Mouse (Mus musculus) cerebellum, postnatal 14 days (tissue): Measurements from ENCODE around the gene Cadps.

Experiments
- DNase-seq, 2 experiments: peaks; one replicate each; pipeline ENCODE4 v3.0.0; 2021; ENCODE audit warnings: mixed read lengths in 2 of 2

The Cadps gene

DNA sequence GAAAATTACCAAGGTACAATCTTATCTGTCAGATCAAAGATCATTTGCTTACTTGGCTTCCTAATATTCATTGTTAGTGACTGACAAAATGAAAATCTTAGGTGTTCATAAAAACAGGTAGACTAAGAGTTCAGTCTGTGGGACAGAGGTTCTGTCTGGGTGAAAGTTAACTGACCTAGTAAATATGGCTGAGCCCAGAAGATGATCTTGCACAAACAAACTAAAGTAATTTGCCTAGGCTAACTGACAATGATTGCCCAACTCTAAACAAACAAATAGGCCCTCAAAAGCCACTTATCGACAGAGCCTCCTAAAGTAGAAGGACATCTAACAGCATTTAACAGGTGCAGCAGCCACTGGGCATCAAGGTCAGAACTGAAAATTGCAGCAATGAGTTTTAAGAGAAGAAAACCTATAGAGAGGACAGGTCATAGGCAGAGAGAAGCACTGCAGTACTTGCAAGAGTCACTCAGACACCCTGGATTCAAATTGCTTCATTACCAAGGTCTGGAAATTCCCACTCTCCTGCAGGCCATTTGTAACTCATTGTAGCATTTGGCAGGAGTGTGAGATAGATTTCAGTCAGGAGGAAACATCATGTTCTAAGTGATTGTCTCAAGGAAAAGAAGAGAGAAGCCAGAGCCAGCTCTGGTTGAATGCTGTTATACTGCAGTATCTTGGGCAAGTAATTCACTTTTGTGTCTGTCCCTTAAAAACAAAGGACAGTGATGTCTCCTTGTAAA, 100.3 kb downstream of the Cadps start:
- no peak for DNase-seq

GRCm38 (mm10) chr14:12718766-12719165, 104.1 kb downstream of the Cadps start:
- no peak for DNase-seq

DNA sequence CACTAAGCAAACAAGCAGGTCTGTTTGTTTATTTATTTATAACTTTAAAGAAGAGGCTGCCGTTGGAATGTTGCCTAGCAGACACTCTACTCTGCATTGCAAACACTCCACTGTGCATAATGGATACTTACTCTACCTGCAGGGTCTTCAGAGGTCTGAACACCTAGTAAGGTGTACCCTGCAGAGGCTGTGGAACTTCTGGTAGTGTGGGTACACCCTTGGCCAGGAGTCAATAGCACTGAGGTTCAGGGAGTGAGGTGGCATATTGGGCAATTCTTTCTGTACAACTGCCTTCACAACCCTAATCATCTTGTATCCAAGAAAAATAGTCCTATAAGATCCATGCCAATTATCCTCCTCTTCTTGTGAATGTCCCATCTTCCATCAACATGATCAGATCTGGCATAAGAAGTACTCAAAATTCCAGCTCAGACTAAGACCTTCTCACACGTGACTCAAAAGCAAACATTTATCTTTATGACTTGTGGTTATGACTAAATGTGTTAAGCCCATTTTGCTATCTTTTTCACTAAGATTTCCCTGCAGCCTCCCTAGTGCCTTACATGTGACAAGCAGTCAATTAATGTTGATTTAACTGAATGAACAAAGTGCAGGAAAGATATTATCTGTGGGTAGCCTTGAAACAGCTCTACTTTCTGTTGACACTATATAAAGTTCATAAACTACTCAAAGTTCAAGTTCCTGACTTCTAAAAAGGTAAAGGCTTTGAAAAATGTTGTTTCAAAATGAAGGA, 106.8 kb downstream of the Cadps start:
- no peak for DNase-seq

DNA sequence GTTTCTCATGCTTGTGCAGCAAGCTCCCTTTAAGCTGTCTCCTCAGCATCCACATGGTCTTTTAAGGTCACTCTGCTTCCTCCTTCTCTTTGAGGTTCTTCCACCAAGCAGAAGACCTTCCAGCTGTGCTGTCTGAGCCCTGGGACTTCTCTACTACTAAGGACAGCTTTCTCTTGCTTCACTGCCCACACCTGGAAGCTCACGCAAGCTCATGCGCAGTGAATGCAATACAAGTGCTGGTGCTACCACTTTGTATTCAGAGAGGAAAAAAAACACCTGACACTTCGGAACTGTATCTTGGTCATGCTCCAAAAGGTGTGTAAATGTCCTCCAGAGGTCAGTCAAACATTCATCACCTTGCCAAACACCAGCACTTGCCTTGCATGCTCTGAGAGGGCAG, 115.5 kb downstream of the Cadps start:
- no peak for DNase-seq

- DNase-seq: peak; percentile 37 to 59
Observed at GRCm38 (mm10) chr14:12704461-12704860, 118.4 kb downstream of the Cadps start.

- no peak for DNase-seq
Observed at GRCm38 (mm10) chr14:12690201-12690600, 132.7 kb downstream of the Cadps start.

DNA sequence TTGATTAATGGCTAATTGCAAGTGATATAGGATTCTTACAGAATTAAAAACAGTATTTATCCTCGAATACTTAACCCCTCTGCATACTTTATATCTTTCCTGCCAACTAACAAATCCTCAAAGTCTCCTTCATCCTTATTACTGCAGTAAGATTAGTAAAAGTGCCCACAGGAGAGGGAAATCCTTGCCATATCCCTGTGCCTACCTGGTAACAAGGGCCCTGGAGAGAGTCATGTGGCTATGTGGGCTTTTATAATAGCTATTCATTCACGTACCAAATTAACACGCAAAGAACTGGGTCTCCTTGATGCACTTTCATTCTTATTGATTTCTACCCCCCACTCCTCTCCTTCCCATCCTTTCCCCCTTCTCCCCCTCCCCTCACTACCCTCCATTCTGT, 137.9 kb downstream of the Cadps start:
- DNase-seq: no peak

DNA sequence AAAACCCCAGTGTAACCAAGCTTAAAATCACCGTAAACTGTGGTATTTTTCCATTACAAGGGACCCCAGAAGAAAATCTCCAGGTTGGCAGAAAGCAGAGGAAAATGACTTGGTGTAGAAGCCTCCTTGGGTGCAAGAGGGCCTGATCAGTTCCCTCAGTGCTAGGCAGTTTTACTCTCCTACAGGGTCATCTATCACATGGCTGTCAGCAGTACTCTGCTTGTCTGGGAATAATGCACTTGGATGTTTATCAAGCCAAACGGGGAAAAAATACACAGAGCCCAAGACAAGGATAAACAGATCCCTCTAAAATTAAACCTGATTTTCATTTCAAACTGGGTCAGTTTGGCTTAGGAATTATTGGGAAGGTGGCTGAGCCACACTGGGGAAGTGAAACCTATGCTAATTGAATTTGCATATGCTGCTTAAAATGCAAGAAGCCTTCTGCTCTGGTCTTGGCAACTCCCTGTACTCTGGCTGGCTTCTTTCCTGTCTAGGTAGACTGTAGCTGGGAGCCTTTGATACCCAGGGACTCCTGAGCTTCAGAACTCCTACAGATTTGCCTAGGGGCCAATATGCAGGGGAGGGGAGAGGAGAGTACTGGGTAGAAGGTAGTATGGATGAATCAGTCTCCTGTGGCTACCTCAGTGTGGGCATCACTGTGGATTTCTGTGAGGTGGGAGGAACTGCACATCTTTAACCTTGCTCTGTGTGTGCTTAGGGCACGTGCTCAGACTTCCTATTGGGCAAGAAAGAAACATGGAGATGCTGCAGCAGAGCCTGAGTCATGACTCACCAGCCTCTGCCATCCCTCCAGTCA, 141.8 kb downstream of the Cadps start:
- peak; percentile 29 to 63 for DNase-seq

- DNase-seq: no peak
Observed at GRCm38 (mm10) chr14:12661430-12661829, 161.4 kb downstream of the Cadps start.

- no peak for DNase-seq
Observed at GRCm38 (mm10) chr14:12657351-12657750, 165.5 kb downstream of the Cadps start.

GRCm38 (mm10) chr14:12642868-12643512, 179.9 kb downstream of the Cadps start:
- no peak for DNase-seq

DNA sequence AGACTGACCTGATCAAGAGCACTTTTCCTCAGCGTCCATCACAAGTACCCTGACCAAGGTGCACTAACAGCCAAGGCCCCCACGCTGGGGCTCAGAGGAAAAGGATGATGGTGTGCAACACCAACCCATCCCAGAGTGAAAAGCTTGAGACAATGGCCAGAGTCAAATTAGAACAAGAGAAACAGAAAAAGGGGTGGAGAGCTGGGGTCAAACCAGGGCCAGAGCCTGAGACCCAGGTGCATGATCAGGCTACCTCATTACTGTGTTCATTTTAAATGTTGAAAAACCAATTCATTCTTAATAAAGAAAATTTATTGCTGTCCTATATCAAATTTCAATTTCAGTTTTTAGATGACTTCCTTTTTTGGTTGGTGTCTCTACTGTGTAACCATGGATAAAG, 184.1 kb downstream of the Cadps start:
- no peak for DNase-seq

- DNase-seq: no peak
Observed at GRCm38 (mm10) chr14:12637121-12637754, 185.6 kb downstream of the Cadps start.

- peak; percentile 55 to 56 for DNase-seq
Observed at GRCm38 (mm10) chr14:12624256-12625130, 198.4 kb downstream of the Cadps start.

GRCm38 (mm10) chr14:12607025-12607424, 215.9 kb downstream of the Cadps start:
- no peak for DNase-seq

- DNase-seq: no peak
Observed at GRCm38 (mm10) chr14:12606202-12606601, 216.7 kb downstream of the Cadps start.

GRCm38 (mm10) chr14:12602080-12602479, 220.8 kb downstream of the Cadps start:
- no peak for DNase-seq

DNA sequence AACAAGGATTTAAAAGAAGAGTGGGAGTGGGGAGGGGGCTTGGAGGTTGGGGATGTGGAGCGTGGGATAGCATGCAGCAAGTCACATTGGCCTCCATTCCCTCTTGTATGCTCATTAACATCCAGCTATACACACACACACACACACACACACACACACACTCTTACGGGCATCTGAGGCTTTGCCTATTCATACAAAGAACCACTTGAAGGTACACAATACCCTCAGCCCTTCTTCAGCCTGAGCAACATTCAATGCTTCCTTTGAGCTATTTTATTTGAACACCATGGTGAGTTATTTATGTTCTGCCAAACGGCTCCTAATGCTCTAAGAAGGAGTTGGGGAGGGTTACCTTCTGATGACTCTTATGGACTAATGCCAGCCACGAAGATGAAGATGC, 227.6 kb downstream of the Cadps start:
- no peak for DNase-seq

DNA sequence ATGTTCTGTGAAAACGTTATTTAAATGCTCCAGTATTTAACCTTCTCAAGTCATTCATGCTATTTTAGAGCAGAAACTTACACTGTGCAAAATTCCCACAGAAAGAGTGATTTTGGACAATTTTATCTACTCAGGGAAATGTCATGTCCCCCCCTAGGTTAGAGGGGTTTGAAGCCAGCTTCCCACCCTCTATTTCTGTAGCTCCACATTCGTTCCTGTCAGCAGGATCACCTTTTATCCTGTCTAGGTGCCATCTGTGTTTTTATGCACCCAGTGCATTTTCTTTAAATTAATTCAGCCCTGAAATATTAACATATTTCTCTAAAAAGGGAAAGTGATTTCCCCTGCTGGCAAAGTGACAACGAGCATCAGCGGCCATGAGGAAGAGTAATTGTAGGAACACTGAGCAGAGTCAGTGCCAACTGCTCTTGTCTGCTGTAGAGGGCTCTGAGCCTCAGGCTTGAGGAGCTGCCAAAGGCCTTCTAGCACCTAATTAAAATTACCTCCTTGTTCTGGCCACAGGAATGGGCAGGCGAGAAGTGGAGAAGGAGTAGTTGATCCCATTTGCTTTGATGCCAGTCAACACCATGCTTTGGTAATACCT, 230.3 kb downstream of the Cadps start:
- peak; percentile 67 to 81 for DNase-seq

DNA sequence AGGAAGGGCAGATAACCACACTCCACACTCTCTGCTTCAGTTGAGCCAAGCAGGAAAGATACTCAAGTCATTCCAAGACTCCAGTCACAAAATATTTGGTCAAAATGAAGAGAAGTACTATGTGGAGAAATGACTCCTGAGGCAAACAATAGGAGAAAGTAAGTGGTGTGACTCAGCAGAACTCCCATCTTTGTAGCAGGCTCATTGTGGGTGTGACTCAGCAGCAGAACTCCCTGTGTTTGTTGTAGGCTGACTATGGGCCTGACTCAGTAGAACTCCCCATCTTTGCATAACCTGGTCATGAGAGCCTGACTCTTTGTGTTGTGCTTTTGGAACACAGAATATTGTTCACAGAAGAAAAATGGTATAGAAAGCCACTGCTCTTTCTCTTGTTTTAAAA, 231.1 kb downstream of the Cadps start:
- DNase-seq: no peak

DNA sequence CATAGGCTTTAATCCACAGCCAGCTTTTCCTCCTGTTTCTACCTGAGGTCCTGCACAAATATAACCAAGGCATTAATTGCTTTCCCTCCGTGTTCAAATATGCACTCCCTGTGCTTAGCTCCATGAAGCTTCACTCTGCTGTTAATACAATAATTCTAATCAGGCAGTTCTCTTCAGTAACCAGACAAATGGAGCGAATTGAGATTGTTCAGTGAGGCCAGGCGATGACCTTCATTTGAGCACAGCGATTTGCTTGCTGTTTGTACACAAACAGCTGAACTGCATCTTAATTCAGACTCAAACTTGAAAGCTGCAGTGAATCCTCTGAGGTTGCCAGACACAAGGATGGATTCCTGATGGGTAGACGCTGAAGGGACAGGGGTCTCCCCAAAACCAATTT, 239.3 kb downstream of the Cadps start:
- DNase-seq: no peak
